Mouse (Mus musculus) thymus, adult 2 months (tissue): ENCODE results near the gene 1700066M21Rik. TPM values are rescaled to one million over a fixed set of nuclear protein-coding genes. Genes with fewer than 3 reads are reported as not detected.

ENCODE experiments used
- DNase-seq: peaks from one replicate; pipeline ENCODE4 v3.0.0; 2021
- H3K27ac ChIP-seq: fragments of 200-500 bp; 2 replicates; pipeline ENCODE4 v1.5.1; 2012; ENCODE audit warnings: low read length, control low read depth; ENCODE audit not compliant: control insufficient read depth, insufficient read depth
- H3K27me3 ChIP-seq: fragments of 200-500 bp; 2 replicates; pipeline ENCODE4 v1.6.1; 2012; ENCODE audit warnings: mild to moderate bottlenecking, low read length, moderate library complexity, mixed read lengths; ENCODE audit not compliant: control insufficient read depth, insufficient read depth
- H3K36me3 ChIP-seq: fragments of 200-500 bp; 2 replicates; pipeline ENCODE4 v1.6.1; 2012; ENCODE audit warnings: mild to moderate bottlenecking, low read length, moderate library complexity; ENCODE audit not compliant: control insufficient read depth, insufficient read depth
- H3K4me1 ChIP-seq: fragments of 200-500 bp; replicated peaks from 2 replicates; pipeline ENCODE4 v1.6.1; 2012; ENCODE audit warnings: low read length; ENCODE audit not compliant: control insufficient read depth, insufficient read depth
- H3K4me3 ChIP-seq: fragments of 200-500 bp; 2 replicates; pipeline ENCODE4 v1.5.1; 2012; ENCODE audit warnings: mild to moderate bottlenecking, low read length, control low read depth, moderate library complexity; ENCODE audit not compliant: control insufficient read depth, insufficient read depth
- CTCF ChIP-seq: fragments of 200-500 bp; IDR thresholded peaks from 2 replicates; pipeline ENCODE4 v1.5.1; 2012; ENCODE audit warnings: mild to moderate bottlenecking, control low read depth, low read length, moderate library complexity, borderline replicate concordance; ENCODE audit not compliant: control insufficient read depth, poor library complexity, insufficient read depth; ENCODE audit errors: extremely low read depth
- POLR2A ChIP-seq: fragments of 200-500 bp; IDR thresholded peaks from 2 replicates; pipeline ENCODE4 v1.6.1; 2012; ENCODE audit warnings: mild to moderate bottlenecking, low read length, control low read depth, moderate library complexity; ENCODE audit not compliant: control insufficient read depth, poor library complexity, insufficient read depth; ENCODE audit errors: extremely low read depth
- WGBS: fragments of 180-500 bp; shearing (Covaris S2); methylation state at CpG from one replicate; pipeline ENCODE4 v1.1.7; 2018; 5-methylcytosine and 5-hydroxymethylcytosine counted together
- polyA plus RNA-seq: library from polyadenylated mRNA; depleted of rRNA; stranded (reverse); fragments of >200 nt; gene quantifications from 2 replicates; pipeline ENCODE4 v1.2.3, GENCODE M21; 2012; rRNA removed

Gene 1700066M21Rik
- polyA plus RNA-seq, 1 experiment: 22.9 TPM

DNA sequence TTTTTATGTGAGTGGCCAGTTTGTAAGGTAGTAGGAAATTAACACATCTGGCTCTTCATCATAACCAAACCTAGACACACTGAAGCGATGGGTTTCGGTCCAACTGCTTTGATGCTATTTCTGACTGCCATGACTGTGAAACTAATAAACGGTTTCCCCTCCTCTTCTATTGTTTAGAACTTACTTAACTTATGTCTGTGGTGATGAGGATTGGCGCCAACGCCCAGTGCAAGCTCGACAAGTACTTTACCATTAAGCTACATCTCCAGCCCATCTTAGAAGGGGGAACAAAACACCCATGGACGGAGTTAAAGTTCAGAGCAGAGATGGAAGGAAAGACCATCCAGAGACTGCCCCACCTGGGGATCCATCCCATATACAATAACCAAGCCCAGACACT is 55.7 kb downstream of the 1700066M21Rik start:
- WGBS: 94% methylated on average over 7 of the region's 7 CpGs
- Histone ChIP-seq H3K4me3 (no peak overlapping the region), H3K27ac (no peak overlapping the region), H3K27me3 (no peaks in the 10 kb centered on the region), H3K36me3 (no peaks in the 10 kb centered on the region), H3K4me1 (peaks cover 2% of the 10 kb centered on the region; the same call in 1 of the 2 replicates)
- no peak for TF ChIP-seq CTCF
- TF ChIP-seq POLR2A: no peak
- no peak for DNase-seq

Other genes with a start within 250 kb of the 1700066M21Rik start
- gene Maip1, start 28.7 kb downstream of the 1700066M21Rik start, polyA plus RNA-seq: 7.1 and 7.4 TPM in 2 replicates
- 6.5 and 8.5 TPM in 2 replicates for gene Tyw5, start 29.5 kb downstream of the 1700066M21Rik start, polyA plus RNA-seq